In genomic region chr9:60972201-60972910, GRCm38 (mm10) we compare ENCODE assay signal across 29 mouse cellular contexts.
DNase-seq lines count a peak whose midpoint lies in the region; ATAC-seq and TF ChIP-seq lines count a peak whose summit lies in the region.
"Had no signal": no experiment of that assay in that cellular context is flagged by ENCODE, and none has a peak within 500 bp of the region (broad histone marks: within the 10 kb centered on the region; RNA-seq: fewer than 3 reads in every experiment).

No protein-coding gene starts in this region.

- no peak overlapping the region for H3K27ac ChIP-seq in hindbrain, postnatal 0 days
- no peak overlapping the region for H3K27ac ChIP-seq in hindbrain, embryonic 11.5 days (ENCODE audit: low read depth, low read length)
- H3K27ac ChIP-seq in layer of hippocampus, adult 2 months: no peak overlapping the region
- H3K27ac ChIP-seq: embryonic facial prominence, embryonic 13.5 days; gastrocnemius, adult 2 months; hindbrain, embryonic 15.5 days; liver, embryonic 13.5 days; midbrain, embryonic 13.5 days had no signal

- no peaks in the 10 kb centered on the region for H3K9me3 ChIP-seq in hindbrain, postnatal 0 days (ENCODE audit: low read length)
- H3K9me3 ChIP-seq in hindbrain, embryonic 11.5 days (ENCODE audit: control insufficient read depth, low read length): no peaks in the 10 kb centered on the region
- H3K9me3 ChIP-seq: embryonic facial prominence, embryonic 13.5 days; heart, embryonic 12.5 days; hindbrain, embryonic 15.5 days; liver, embryonic 13.5 days; midbrain, embryonic 13.5 days had no signal

- peak; percentile 56 for ATAC-seq in hindbrain, postnatal 0 days
- ATAC-seq in hindbrain, embryonic 11.5 days (ENCODE audit: low FRiP score): no peak
- ATAC-seq in megakaryocyte progenitor cell, adult 5-6 weeks (replicated peaks; ENCODE audit: poor library complexity): 0 out of 2 replicates have a peak, but pooled peaks have one; percentile 17
- no peak for ATAC-seq in monocyte, adult 5-6 weeks (replicated peaks; ENCODE audit: insufficient number of reproducible peaks, low FRiP score, low TSS enrichment, poor library complexity, severe bottlenecking)
- ATAC-seq: intestine, embryonic 16.5 days; midbrain, embryonic 13.5 days had no signal

- peak; percentile 26 for DNase-seq in cerebellum, postnatal 14 days
- no peak for DNase-seq in cerebellum, adult 11 months
- peak; percentile 50 for DNase-seq in hindbrain, postnatal 0 days (ENCODE audit: low spot score)
- DNase-seq in hindbrain, embryonic 11.5 days (ENCODE audit: low spot score): no peak
- peak; percentile 79 for DNase-seq in R1 (ENCODE audit: low read depth, low spot score)
- DNase-seq in layer of hippocampus, adult 2 months (ENCODE audit: low spot score in 2 of 2): no peak
- DNase-seq: adrenal gland, postnatal 36 days; cerebellum, adult 11-12 months; cerebellum, postnatal 36 days; embryo, embryonic 11 days; gastrocnemius, adult 2 months; heart, postnatal 10 days; kidney, postnatal 36 days; liver, embryonic 13.5 days; lung, adult 2 months; lung, postnatal 14 days; right cerebral cortex, adult 18-20 months; thymus, adult 2 months; thymus, postnatal 4 days had no signal

- no peaks in the 10 kb centered on the region for H3K27me3 ChIP-seq in hindbrain, postnatal 0 days (ENCODE audit: insufficient read depth, low read length)
- no peaks in the 10 kb centered on the region for H3K27me3 ChIP-seq in hindbrain, embryonic 11.5 days (ENCODE audit: control insufficient read depth, insufficient read depth, low read length)
- H3K27me3 ChIP-seq: hindbrain, embryonic 15.5 days; liver, embryonic 13.5 days had no signal

- TF ChIP-seq CTCF in hindbrain, postnatal 0 days (IDR thresholded peaks at IDR 0.05; ENCODE audit: low read depth): no peak
- TF ChIP-seq CTCF in layer of hippocampus, adult 2 months (conservative IDR thresholded peaks at IDR 0.05): no peak

- no peak overlapping the region for H3K4me3 ChIP-seq in hindbrain, postnatal 0 days (ENCODE audit: low read length)
- H3K4me3 ChIP-seq in hindbrain, embryonic 11.5 days (ENCODE audit: low read depth, low read length): no peak overlapping the region
- H3K4me3 ChIP-seq in layer of hippocampus, adult 2 months: no peak overlapping the region
- H3K4me3 ChIP-seq: embryonic facial prominence, embryonic 13.5 days; erythroblast, embryonic 14.5 days; gastrocnemius, adult 2 months; heart, embryonic 12.5 days; hindbrain, embryonic 15.5 days; liver, embryonic 13.5 days; megakaryocyte, embryonic 14.5 days; midbrain, embryonic 13.5 days; myocyte had no signal

- no peak overlapping the region for H3K4me2 ChIP-seq in hindbrain, postnatal 0 days (ENCODE audit: low read depth, low read length)
- H3K4me2 ChIP-seq in hindbrain, embryonic 11.5 days (replicated peaks; ENCODE audit: low read depth, low read length): no peak overlapping the region
- H3K4me2 ChIP-seq: embryonic facial prominence, embryonic 13.5 days; heart, embryonic 12.5 days; hindbrain, embryonic 15.5 days; liver, embryonic 13.5 days; midbrain, embryonic 13.5 days had no signal

- H3K9ac ChIP-seq in hindbrain, postnatal 0 days (replicated peaks; ENCODE audit: low read length): no peak overlapping the region
- H3K9ac ChIP-seq in hindbrain, embryonic 11.5 days (ENCODE audit: low read depth, low read length): no peak overlapping the region
- H3K9ac ChIP-seq: embryonic facial prominence, embryonic 13.5 days; heart, embryonic 12.5 days; hindbrain, embryonic 15.5 days; liver, embryonic 13.5 days; midbrain, embryonic 13.5 days had no signal

- WGBS in hindbrain, postnatal 0 days: 54% methylated on average over 9 of the region's 9 CpGs
- WGBS in hindbrain, embryonic 11.5 days: 72% methylated on average over 9 of the region's 9 CpGs

- 0 out of 2 replicates have a peak, but pooled peaks cover 4% of the 10 kb centered on the region for H3K4me1 ChIP-seq in hindbrain, postnatal 0 days (ENCODE audit: insufficient read depth, low read length)
- no peaks in the 10 kb centered on the region for H3K4me1 ChIP-seq in hindbrain, embryonic 11.5 days (replicated peaks; ENCODE audit: control insufficient read depth, insufficient read depth, low read length)
- H3K4me1 ChIP-seq: liver, embryonic 13.5 days; megakaryocyte, embryonic 14.5 days had no signal

- H3K36me3 ChIP-seq in hindbrain, postnatal 0 days (ENCODE audit: insufficient read depth, low read length): no peaks in the 10 kb centered on the region
- H3K36me3 ChIP-seq in hindbrain, embryonic 11.5 days (ENCODE audit: control insufficient read depth, insufficient read depth, low read length): no peaks in the 10 kb centered on the region
- H3K36me3 ChIP-seq: embryonic facial prominence, embryonic 13.5 days; heart, embryonic 12.5 days; hindbrain, embryonic 15.5 days; liver, embryonic 13.5 days; midbrain, embryonic 13.5 days had no signal

Comparison
In these comparisons a context has a peak if more than half of its experiments do, and no peak if none do; other contexts are left out.
1. DNase-seq: peak in cerebellum, postnatal 14 days (2 of 2), hindbrain, postnatal 0 days (single experiment) and R1 (single experiment); none in cerebellum, adult 11 months (single experiment), hindbrain, embryonic 11.5 days (single experiment) and layer of hippocampus, adult 2 months (0 of 2).
2. ATAC-seq: peak in hindbrain, postnatal 0 days (single experiment) and megakaryocyte progenitor cell, adult 5-6 weeks (single experiment); none in hindbrain, embryonic 11.5 days (single experiment) and monocyte, adult 5-6 weeks (single experiment).